Mouse (Mus musculus): Measurements from ENCODE around the gene Tmem248. TPM values are rescaled to one million over a fixed set of nuclear protein-coding genes. Genes with fewer than 3 reads are reported as not detected.
"Not testable (repeated sequence)": the region's sequence is repeated elsewhere in the genome, so short reads cannot be mapped to it uniquely, and the experiment has no call there.

Tmem248 gene
- polyA plus RNA-seq, 1 experiment from 2014 or later: 35.7 TPM

GRCm38 (mm10) chr5:130254164-130255016, 37.5 kb downstream of the Tmem248 start:
- Histone ChIP-seq H3K4me3 (peak overlapping the region; percentile 82), H3K27ac (peak overlapping the region; percentile 89), H3K36me3 (peaks cover 43% of the 10 kb centered on the region), H3K27me3 (ENCODE audit: insufficient read depth, poor library complexity, severe bottlenecking) (no peaks in the 10 kb centered on the region), H3K4me1 (peaks cover 14% of the 10 kb centered on the region; the same call in 1 of the 2 replicates), H3K9me3 (no peaks in the 10 kb centered on the region)
- DNase-seq (ENCODE audit: low spot score): no peak
- WGBS: 13% methylated on average over 19 of the region's 19 CpGs

- under 1% methylated on average over 52 of the region's 52 CpGs for WGBS
- Histone ChIP-seq H3K27me3 (ENCODE audit: insufficient read depth, poor library complexity, severe bottlenecking) (no peaks in the 10 kb centered on the region), H3K27ac (peak within 1 kb of the TSS; percentile 89), H3K4me3 (peak within 1 kb of the TSS; percentile 82), H3K36me3 (peaks cover 35% of the 10 kb centered on the region), H3K9me3 (no peaks in the 10 kb centered on the region), H3K4me1 (peaks cover 14% of the 10 kb centered on the region; the same call in 1 of the 2 replicates)
- DNase-seq (ENCODE audit: low spot score): peak; percentile 99
Measured at GRCm38 (mm10) chr5:130255017-130255720, 38.3 kb downstream of the Tmem248 start, which contains the start of the genes Sbds and Tyw1. Gene Sbds, minus strand, starts transcription at chr5:130255530. Gene Tyw1, plus strand, starts transcription at chr5:130255619.

GRCm38 (mm10) chr5:130255799-130256525, 39.1 kb downstream of the Tmem248 start:
- H3K9me3 ChIP-seq; H3K27me3 ChIP-seq (ENCODE audit: insufficient read depth, poor library complexity, severe bottlenecking); DNase-seq (ENCODE audit: low spot score): not testable (repeated sequence)
- 31% methylated on average over 20 of the region's 20 CpGs for WGBS
- Histone ChIP-seq H3K27ac (peak overlapping the region; percentile 83), H3K4me1 (peaks cover 14% of the 10 kb centered on the region; the same call in 1 of the 2 replicates), H3K4me3 (peak overlapping the region; percentile 82), H3K36me3 (peaks cover 27% of the 10 kb centered on the region)

GRCm38 (mm10) chr5:130256678-130257271, 39.9 kb downstream of the Tmem248 start:
- peak; percentile 98 for DNase-seq (ENCODE audit: low spot score)
- H3K27ac ChIP-seq: peak overlapping the region; percentile 87
- no peaks in the 10 kb centered on the region for H3K9me3 ChIP-seq
- H3K4me3 ChIP-seq: peak overlapping the region; percentile 71
- peaks cover 14% of the 10 kb centered on the region; the same call in 1 of the 2 replicates for H3K4me1 ChIP-seq
- WGBS: under 1% methylated on average over 25 of the region's 25 CpGs
- H3K27me3 ChIP-seq (ENCODE audit: insufficient read depth, poor library complexity, severe bottlenecking): no peaks in the 10 kb centered on the region
- H3K36me3 ChIP-seq: peaks cover 22% of the 10 kb centered on the region

GRCm38 (mm10) chr5:130257303-130257702, 40.4 kb downstream of the Tmem248 start:
- no peak for DNase-seq (ENCODE audit: low spot score)
- 7% methylated on average over 8 of the region's 8 CpGs for WGBS

GRCm38 (mm10) chr5:130263454-130263853, 46.6 kb downstream of the Tmem248 start:
- H3K36me3 ChIP-seq: peaks cover 48% of the 10 kb centered on the region
- 80% methylated on average over 11 of the region's 11 CpGs for WGBS
- H3K9me3 ChIP-seq: no peaks in the 10 kb centered on the region
- DNase-seq (ENCODE audit: low spot score): no peak
- no peaks in the 10 kb centered on the region for H3K4me1 ChIP-seq
- no peaks in the 10 kb centered on the region for H3K27me3 ChIP-seq (ENCODE audit: insufficient read depth, poor library complexity, severe bottlenecking)
- H3K27ac ChIP-seq: no peak overlapping the region
- no peak overlapping the region for H3K4me3 ChIP-seq

More at GRCm38 (mm10) chr5:130257303-130257702, 40.4 kb downstream of the Tmem248 start:
- no peaks in the 10 kb centered on the region for H3K9me3 ChIP-seq
- H3K4me1 ChIP-seq: peaks cover 14% of the 10 kb centered on the region; the same call in 1 of the 2 replicates
- peaks cover 18% of the 10 kb centered on the region for H3K36me3 ChIP-seq
- peak overlapping the region; percentile 87 for H3K27ac ChIP-seq
- H3K27me3 ChIP-seq (ENCODE audit: insufficient read depth, poor library complexity, severe bottlenecking): no peaks in the 10 kb centered on the region
- H3K4me3 ChIP-seq: peak overlapping the region; percentile 71

- H3K27ac ChIP-seq: no peak overlapping the region
- no peaks in the 10 kb centered on the region for H3K27me3 ChIP-seq (ENCODE audit: insufficient read depth, poor library complexity, severe bottlenecking)
- DNase-seq (ENCODE audit: low spot score): no peak
- no peak overlapping the region for H3K4me3 ChIP-seq
- H3K9me3 ChIP-seq: no peaks in the 10 kb centered on the region
- H3K4me1 ChIP-seq: no peaks in the 10 kb centered on the region
- WGBS: 87% methylated on average over 6 of the region's 6 CpGs
- H3K36me3 ChIP-seq: peaks cover 59% of the 10 kb centered on the region
Measured at GRCm38 (mm10) chr5:130264433-130265005, 47.6 kb downstream of the Tmem248 start.

- H3K9me3 ChIP-seq: no peaks in the 10 kb centered on the region
- no peak for DNase-seq (ENCODE audit: low spot score)
- H3K27me3 ChIP-seq (ENCODE audit: insufficient read depth, poor library complexity, severe bottlenecking): no peaks in the 10 kb centered on the region
- H3K27ac ChIP-seq: no peak overlapping the region
- H3K4me3 ChIP-seq: no peak overlapping the region
- WGBS: 80% methylated on average over 7 of the region's 7 CpGs
- no peaks in the 10 kb centered on the region for H3K4me1 ChIP-seq
- H3K36me3 ChIP-seq: peaks cover 76% of the 10 kb centered on the region
Measured at GRCm38 (mm10) chr5:130266651-130267050, 49.8 kb downstream of the Tmem248 start.

GRCm38 (mm10) chr5:130267316-130267715, 50.4 kb downstream of the Tmem248 start:
- 88% methylated on average over 1 of the region's 1 CpGs for WGBS
- no peaks in the 10 kb centered on the region for H3K4me1 ChIP-seq
- no peaks in the 10 kb centered on the region for H3K9me3 ChIP-seq
- DNase-seq (ENCODE audit: low spot score): no peak
- no peaks in the 10 kb centered on the region for H3K27me3 ChIP-seq (ENCODE audit: insufficient read depth, poor library complexity, severe bottlenecking)
- no peak overlapping the region for H3K27ac ChIP-seq
- H3K4me3 ChIP-seq: no peak overlapping the region
- H3K36me3 ChIP-seq: peaks cover 81% of the 10 kb centered on the region

- Histone ChIP-seq H3K27me3 (ENCODE audit: insufficient read depth, poor library complexity, severe bottlenecking) (no peaks in the 10 kb centered on the region), H3K4me3 (no peak overlapping the region), H3K9me3 (no peaks in the 10 kb centered on the region), H3K4me1 (no peaks in the 10 kb centered on the region), H3K36me3 (peaks cover 83% of the 10 kb centered on the region), H3K27ac (no peak overlapping the region)
- no peak for DNase-seq (ENCODE audit: low spot score)
- 79% methylated on average over 11 of the region's 11 CpGs for WGBS
Measured at GRCm38 (mm10) chr5:130268976-130269375, 52.1 kb downstream of the Tmem248 start.

- Histone ChIP-seq H3K27ac (no peak overlapping the region), H3K27me3 (ENCODE audit: insufficient read depth, poor library complexity, severe bottlenecking) (no peaks in the 10 kb centered on the region), H3K36me3 (peaks cover 85% of the 10 kb centered on the region), H3K4me1 (no peaks in the 10 kb centered on the region), H3K9me3 (no peaks in the 10 kb centered on the region), H3K4me3 (no peak overlapping the region)
- WGBS: 97% methylated on average over 1 of the region's 1 CpGs
- DNase-seq (ENCODE audit: low spot score): no peak
Measured at GRCm38 (mm10) chr5:130272344-130272743, 55.5 kb downstream of the Tmem248 start.

- H3K4me1 ChIP-seq: no peaks in the 10 kb centered on the region
- H3K27ac ChIP-seq: no peak overlapping the region
- WGBS: 92% methylated on average over 6 of the region's 6 CpGs
- H3K27me3 ChIP-seq (ENCODE audit: insufficient read depth, poor library complexity, severe bottlenecking): no peaks in the 10 kb centered on the region
- H3K36me3 ChIP-seq: peaks cover 85% of the 10 kb centered on the region
- no peak overlapping the region for H3K4me3 ChIP-seq
- no peak for DNase-seq (ENCODE audit: low spot score)
- no peaks in the 10 kb centered on the region for H3K9me3 ChIP-seq
Measured at GRCm38 (mm10) chr5:130273046-130273445, 56.2 kb downstream of the Tmem248 start.
